Mouse (Mus musculus) limb, embryonic 12.5 days (tissue): ENCODE data around the gene Zdhhc15. TPM values are rescaled to one million over a fixed set of nuclear protein-coding genes. Genes with fewer than 3 reads are reported as not detected.
"Not testable (repeated sequence)": the region's sequence is repeated elsewhere in the genome, so short reads cannot be mapped to it uniquely, and the experiment has no call there.

ENCODE experiments used
- ATAC-seq: fragments of 200-750 bp; cut with Nextera tagmentation; 2 replicates; pipeline ENCODE4 v1.8.0; 2017; ENCODE audit warnings: low read depth, moderate TSS enrichment; ENCODE audit not compliant: insufficient number of reproducible peaks, insufficient read depth, low FRiP score, low TSS enrichment
- H3K27ac ChIP-seq: fragments of 300-500 bp; sonication (generic); 2 replicates; pipeline ENCODE4 v1.5.1; 2016; ENCODE audit warnings: mild to moderate bottlenecking, moderate library complexity
- H3K27me3 ChIP-seq: fragments of 300-500 bp; sonication (generic); 2 replicates; pipeline ENCODE4 v1.6.1; 2016; ENCODE audit warnings: mild to moderate bottlenecking, moderate library complexity
- H3K36me3 ChIP-seq: fragments of 300-500 bp; sonication (generic); 2 replicates; pipeline ENCODE4 v1.6.1; 2016; ENCODE audit warnings: mild to moderate bottlenecking, moderate library complexity
- H3K4me1 ChIP-seq: fragments of 300-500 bp; sonication (generic); replicated peaks from 2 replicates; pipeline ENCODE4 v1.6.1; 2016
- H3K4me2 ChIP-seq: fragments of 300-500 bp; sonication (generic); 2 replicates; pipeline ENCODE4 v1.6.1; 2016; ENCODE audit warnings: mild to moderate bottlenecking, moderate library complexity
- H3K4me3 ChIP-seq: fragments of 300-500 bp; sonication (generic); replicated peaks from 2 replicates; pipeline ENCODE4 v1.5.1; 2016; ENCODE audit warnings: mild to moderate bottlenecking
- H3K9ac ChIP-seq: fragments of 300-500 bp; sonication (generic); replicated peaks from 2 replicates; pipeline ENCODE4 v1.6.1; 2016; ENCODE audit warnings: mild to moderate bottlenecking, moderate library complexity
- H3K9me3 ChIP-seq: fragments of 300-500 bp; sonication (generic); 2 replicates; pipeline ENCODE4 v1.6.1; 2016; ENCODE audit warnings: mild to moderate bottlenecking, moderate library complexity
- WGBS: fragments of 180-500 bp; shearing (Covaris S2); methylation state at CpG from one replicate; pipeline ENCODE4 v1.1.7; 2016; 5-methylcytosine and 5-hydroxymethylcytosine counted together
- polyA plus RNA-seq: library from polyadenylated mRNA; unstranded; fragments of >200 nt; fragmentation: Nextera tagmentation; extraction: Ambion mirVana; gene quantifications from 2 replicates; pipeline ENCODE4 v1.2.1, GENCODE M21; 2016

Zdhhc15 gene
- polyA plus RNA-seq: 14.6 and 16.3 TPM in 2 replicates

DNA sequence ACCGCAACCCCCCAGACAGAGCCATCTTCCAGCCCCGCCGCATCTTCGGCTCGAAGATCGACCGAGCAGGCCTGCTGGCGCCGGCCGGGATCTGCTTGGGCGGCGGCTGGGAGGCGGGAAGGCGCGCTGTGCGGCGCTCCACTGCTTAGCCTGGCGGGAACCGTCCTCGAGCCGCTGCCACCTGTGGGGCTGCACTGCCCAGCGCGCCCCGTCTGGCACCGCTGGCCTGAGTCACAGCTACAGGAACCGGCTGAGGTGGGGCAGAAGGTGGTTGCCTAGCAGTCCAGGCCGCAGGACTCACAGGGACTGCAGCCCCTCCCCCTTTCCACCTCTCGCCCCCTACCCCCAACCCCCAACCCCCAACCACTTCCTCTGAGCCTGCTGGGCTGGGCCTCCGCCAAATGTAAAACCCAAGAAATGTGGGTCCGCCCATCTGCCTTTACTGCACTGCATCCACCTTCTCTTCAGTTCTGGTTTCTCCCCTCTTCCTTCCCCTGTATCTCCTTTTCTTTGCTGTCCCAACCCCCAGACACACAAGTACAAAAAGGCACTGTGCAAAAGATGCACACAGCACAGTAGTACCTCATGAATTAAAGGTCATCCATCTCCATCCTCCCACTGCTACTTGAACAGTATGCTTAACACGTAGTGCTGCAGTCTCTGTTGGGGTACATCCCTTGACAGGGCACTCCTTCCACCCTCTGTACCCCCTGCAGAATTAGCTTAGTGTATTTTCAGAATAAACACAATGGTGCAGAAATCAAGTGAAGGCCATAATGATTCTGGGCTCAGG is at the start of gene Zdhhc15:
TSS of gene Zdhhc15 (minus strand) at position 308 of the 793 bp plus-strand sequence.
- H3K27me3 ChIP-seq: peaks cover 25% of the 10 kb centered on the region

DNA sequence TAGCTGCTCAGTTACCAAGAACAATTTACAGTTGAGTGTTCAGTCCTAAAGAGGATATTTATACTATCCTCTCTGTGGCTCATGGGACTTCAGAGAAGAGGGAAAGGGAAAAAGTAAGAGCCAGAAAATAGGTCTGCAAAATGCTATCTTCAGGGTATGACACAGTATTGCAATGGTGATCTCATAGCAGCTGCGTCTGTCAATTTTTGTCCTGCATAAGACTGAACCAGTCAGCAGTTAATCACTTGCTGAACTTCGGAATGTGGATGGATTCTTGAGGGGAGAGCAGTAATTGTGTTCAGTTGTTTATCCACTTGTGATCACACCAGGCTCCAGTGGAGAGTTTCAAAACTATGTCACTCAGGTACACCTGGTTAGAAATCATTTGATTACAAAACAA is 37.1 kb upstream of the Zdhhc15 start:
- no peak for ATAC-seq
- WGBS: 76% methylated on average over 2 of the region's 2 CpGs
- H3K36me3 ChIP-seq: no peaks in the 10 kb centered on the region
- H3K9ac ChIP-seq: no peak overlapping the region
- H3K27ac ChIP-seq: no peak overlapping the region
- no peaks in the 10 kb centered on the region for H3K4me1 ChIP-seq
- H3K27me3 ChIP-seq: no peaks in the 10 kb centered on the region
- no peak overlapping the region for H3K4me3 ChIP-seq
- H3K9me3 ChIP-seq: no peaks in the 10 kb centered on the region
- no peak overlapping the region for H3K4me2 ChIP-seq

More for the DNA sequence above, at the start of gene Zdhhc15:
- Histone ChIP-seq H3K4me2 (peak within 1 kb of the TSS; percentile 59), H3K9ac (peak within 1 kb of the TSS; percentile 61), H3K4me3 (peak within 1 kb of the TSS; percentile 49), H3K9me3 (no peaks in the 10 kb centered on the region), H3K27ac (peak within 1 kb of the TSS; percentile 86), H3K36me3 (no peaks in the 10 kb centered on the region), H3K4me1 (no peaks in the 10 kb centered on the region)
- ATAC-seq: peak; percentile 96
- WGBS: 25% methylated on average over 29 of the region's 31 CpGs

DNA sequence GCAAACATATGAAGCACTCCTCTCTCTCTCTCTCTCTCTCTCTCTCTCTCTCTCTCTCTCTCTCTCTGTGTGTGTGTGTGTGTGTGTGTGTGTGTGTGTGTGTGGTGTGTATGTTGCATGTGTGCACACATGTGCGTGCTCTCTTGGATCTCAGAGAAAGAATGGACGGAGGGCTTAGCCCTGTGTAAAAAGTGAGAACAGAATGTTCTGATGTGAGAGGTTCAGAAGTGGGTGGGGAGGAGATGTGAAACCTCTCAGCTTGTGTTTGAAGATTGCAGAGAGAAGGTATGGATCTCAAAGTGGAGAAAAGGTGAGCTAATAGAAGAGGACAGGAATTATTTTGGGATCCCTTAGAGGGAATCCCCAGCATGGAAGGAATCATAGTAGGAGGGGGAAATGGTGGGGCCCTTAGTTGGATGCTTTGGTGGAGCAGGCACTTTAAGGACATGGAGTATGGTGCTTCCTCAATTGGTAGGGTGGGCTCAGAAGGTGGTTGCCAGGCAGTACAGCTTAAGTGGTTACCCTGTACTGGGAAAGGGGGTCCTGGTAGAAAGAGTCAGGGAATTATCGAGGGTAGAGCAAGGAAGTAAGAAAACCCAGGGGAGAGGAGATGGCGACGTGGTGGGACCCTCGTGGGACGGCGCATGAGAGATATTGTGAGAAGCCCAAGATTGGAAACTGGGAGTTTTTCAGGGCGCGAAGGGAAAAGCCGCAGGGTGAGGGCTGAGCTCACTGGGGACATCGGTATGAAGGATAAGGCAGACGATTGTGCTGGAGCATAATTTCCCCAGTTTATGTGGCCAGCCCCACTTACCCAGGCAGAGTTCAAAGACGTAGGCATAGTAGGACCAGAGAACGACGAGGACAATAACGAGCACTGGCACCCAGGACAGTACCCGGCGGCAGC is 761 bp downstream of the Zdhhc15 start:
- Histone ChIP-seq H3K4me2 (peak overlapping the region; percentile 59), H3K9ac (peak overlapping the region; percentile 61), H3K9me3 (no peaks in the 10 kb centered on the region), H3K4me1 (no peaks in the 10 kb centered on the region), H3K36me3 (no peaks in the 10 kb centered on the region), H3K4me3 (peak overlapping the region; percentile 49), H3K27me3 (peaks cover 25% of the 10 kb centered on the region), H3K27ac (peak overlapping the region; percentile 86)
- ATAC-seq: no peak; the same call in 1 of the 2 replicates
- WGBS: 28% methylated on average over 19 of the region's 19 CpGs

DNA sequence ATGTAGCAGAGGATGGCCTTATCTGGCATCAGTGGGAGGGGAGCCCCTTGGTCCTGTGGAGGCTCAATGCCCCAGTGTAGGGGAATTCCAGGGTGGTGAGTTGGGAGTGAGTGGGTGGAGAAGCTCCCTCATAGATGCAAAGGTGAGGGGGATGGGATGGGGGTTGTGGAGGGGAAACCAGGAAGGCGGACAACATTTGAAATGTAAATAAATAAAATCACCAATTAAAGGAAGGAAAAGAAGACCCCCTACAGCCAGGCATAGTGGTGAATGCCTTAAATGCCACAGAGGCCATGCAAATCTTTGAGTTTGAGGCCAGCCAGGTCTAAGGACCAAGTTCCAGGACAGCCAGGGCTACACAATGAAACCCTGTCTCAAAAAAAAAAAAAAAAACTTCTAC is 13.9 kb downstream of the Zdhhc15 start:
- H3K9me3 ChIP-seq: no peaks in the 10 kb centered on the region
- no peak overlapping the region for H3K4me2 ChIP-seq
- H3K4me1 ChIP-seq: no peaks in the 10 kb centered on the region
- H3K9ac ChIP-seq: no peak overlapping the region
- peaks cover 4% of the 10 kb centered on the region for H3K27me3 ChIP-seq
- H3K36me3 ChIP-seq: no peaks in the 10 kb centered on the region
- WGBS: 55% methylated on average over 1 of the region's 1 CpGs
- no peak overlapping the region for H3K27ac ChIP-seq
- no peak overlapping the region for H3K4me3 ChIP-seq
- ATAC-seq: no peak

DNA sequence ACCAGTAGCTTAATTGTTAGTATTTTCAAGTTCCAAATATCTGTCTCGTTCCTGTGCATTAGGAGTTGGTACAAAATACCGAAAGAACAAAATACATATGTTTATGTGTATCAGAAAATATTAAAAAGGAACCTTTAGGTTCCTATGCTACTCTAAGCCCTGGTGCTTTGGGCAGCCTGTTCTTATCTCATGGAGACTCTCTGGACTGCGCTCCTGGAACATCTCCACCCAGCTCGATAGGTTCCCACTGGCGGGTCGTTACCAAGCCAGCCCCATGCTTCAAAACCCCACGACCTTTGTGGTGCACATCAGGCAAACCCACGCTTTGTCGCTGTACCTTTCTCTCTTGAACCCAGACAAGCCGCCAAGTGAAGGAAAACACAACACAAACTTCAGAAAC is 58.3 kb downstream of the Zdhhc15 start:
- H3K4me3 ChIP-seq: no peak overlapping the region
- no peaks in the 10 kb centered on the region for H3K4me1 ChIP-seq
- H3K4me2 ChIP-seq: no peak overlapping the region
- H3K27me3 ChIP-seq: peaks cover 8% of the 10 kb centered on the region
- 90% methylated on average over 10 of the region's 10 CpGs for WGBS
- H3K9ac ChIP-seq: no peak overlapping the region
- no peak overlapping the region for H3K27ac ChIP-seq
- no peaks in the 10 kb centered on the region for H3K9me3 ChIP-seq
- no peak for ATAC-seq
- no peaks in the 10 kb centered on the region for H3K36me3 ChIP-seq

DNA sequence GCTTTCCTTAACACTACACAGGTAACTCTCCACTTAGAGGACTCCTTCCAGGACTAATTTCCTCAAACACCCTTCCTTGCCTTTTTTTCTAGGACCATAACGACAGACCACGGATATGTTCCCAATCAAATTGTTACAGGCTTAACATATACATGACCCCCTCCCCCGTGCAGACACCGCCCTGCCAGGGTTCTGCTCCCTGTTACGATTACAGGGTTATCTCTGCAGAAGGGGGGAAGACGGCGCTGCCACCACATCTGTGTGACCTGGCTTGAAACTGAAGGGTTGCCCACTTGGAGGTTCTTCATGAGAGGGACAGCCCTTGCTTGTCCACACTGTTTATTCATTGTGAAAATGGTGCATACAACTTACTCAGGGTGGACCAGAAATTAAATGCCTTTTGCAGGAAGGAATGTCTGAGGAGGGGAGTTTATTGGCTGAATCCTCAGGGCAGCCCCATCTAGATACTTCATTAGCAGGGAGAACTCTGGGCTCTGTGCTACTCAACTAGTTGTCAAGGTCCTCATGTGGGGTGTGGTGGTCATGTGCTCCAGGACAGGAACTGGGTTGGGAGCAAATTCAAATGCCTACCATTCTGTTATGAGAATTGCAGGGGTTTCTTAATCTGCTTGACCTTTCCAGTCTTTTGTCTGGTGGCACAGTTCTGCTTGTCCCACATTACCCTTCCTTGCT is 67.0 kb downstream of the Zdhhc15 start:
- not testable (repeated sequence) for H3K4me1 ChIP-seq, ATAC-seq, H3K4me3 ChIP-seq, H3K27ac ChIP-seq, H3K9me3 ChIP-seq, H3K36me3 ChIP-seq, H3K9ac ChIP-seq, H3K4me2 ChIP-seq
- peaks cover 11% of the 10 kb centered on the region for H3K27me3 ChIP-seq
- WGBS: 82% methylated on average over 2 of the region's 7 CpGs

DNA sequence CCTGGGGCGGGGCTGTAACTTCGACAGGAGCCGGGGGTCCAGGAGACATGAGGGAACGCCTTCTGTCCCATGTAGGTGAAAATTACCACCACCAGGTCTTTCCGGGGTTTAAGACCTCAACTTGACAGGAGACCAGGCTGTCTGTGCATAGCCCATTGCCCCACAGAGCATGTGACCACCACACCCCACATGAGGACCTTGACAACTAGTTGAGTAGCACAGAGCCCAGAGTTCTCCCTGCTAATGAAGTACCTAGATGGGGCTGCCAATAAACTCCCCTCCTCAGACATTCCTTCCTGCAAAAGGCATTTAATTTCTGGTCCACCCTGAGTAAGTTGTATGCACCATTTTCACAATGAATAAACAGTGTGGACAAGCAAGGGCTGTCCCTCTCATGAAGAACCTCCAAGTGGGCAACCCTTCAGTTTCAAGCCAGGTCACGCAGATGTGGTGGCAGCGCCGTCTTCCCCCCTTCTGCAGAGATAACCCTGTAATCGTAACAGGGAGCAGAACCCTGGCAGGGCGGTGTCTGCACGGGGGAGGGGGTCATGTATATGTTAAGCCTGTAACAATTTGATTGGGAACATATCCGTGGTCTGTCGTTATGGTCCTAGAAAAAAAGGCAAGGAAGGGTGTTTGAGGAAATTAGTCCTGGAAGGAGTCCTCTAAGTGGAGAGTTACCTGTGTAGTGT is 68.5 kb downstream of the Zdhhc15 start:
- H3K27ac ChIP-seq, ATAC-seq: not testable (repeated sequence)

DNA sequence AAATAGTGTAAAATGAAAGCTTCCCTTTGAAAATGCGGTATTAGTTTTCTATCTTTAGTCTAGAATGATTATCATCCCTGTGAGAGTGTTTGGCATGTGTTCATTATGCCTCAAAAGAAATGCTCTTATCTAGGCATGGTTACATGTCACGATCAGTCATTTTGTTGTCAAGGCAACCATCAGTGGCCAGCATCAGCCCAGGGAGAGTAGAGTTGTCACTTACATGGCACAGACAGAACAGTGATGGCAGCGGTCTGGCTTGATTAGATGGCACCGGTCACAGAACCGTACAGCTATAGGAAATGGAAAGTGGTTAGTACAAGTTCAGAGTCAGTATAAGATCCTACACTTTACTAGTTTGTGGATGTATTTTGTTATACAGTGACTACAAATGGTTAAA is 96.9 kb downstream of the Zdhhc15 start:
- Histone ChIP-seq H3K27me3 (peaks cover 11% of the 10 kb centered on the region), H3K9me3 (no peaks in the 10 kb centered on the region)

More for the DNA sequence above, 68.5 kb downstream of the Zdhhc15 start:
- H3K4me3 ChIP-seq, H3K9me3 ChIP-seq, H3K4me2 ChIP-seq, H3K9ac ChIP-seq, H3K4me1 ChIP-seq, H3K36me3 ChIP-seq: not testable (repeated sequence)
- 88% methylated on average over 8 of the region's 13 CpGs for WGBS
- H3K27me3 ChIP-seq: peaks cover 11% of the 10 kb centered on the region

DNA sequence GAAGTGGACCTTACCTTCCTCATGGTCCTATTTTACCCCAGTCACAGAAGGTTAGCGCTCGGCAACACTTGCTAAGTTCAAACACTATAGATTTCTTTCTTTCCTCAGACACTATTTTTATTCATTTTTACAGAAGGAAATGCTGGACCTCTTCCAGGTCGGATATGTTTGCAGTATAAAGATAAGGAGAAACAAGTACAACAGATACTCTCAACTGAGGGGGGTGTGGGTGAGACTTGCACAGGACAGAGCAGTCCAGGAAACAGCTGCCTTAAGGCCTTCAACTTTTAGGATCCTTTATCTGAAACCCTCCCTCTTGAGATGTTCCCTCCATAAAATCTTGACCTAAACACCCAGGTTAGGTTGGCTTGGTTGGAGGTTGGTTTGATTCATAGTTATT is 103.4 kb downstream of the Zdhhc15 start:
- Histone ChIP-seq H3K4me2 (no peak overlapping the region), H3K4me1 (no peaks in the 10 kb centered on the region), H3K9ac (no peak overlapping the region), H3K4me3 (no peak overlapping the region), H3K27ac (no peak overlapping the region), H3K27me3 (0 out of 2 replicates have a peak, but pooled peaks cover 2% of the 10 kb centered on the region), H3K9me3 (no peaks in the 10 kb centered on the region), H3K36me3 (no peaks in the 10 kb centered on the region)
- no peak for ATAC-seq
- 75% methylated on average over 3 of the region's 3 CpGs for WGBS

More for the DNA sequence above, 96.9 kb downstream of the Zdhhc15 start:
- no peak for ATAC-seq
- Histone ChIP-seq H3K4me2 (no peak overlapping the region), H3K4me1 (no peaks in the 10 kb centered on the region), H3K9ac (no peak overlapping the region), H3K27ac (no peak overlapping the region), H3K36me3 (no peaks in the 10 kb centered on the region), H3K4me3 (no peak overlapping the region)
- 92% methylated on average over 5 of the region's 5 CpGs for WGBS

DNA sequence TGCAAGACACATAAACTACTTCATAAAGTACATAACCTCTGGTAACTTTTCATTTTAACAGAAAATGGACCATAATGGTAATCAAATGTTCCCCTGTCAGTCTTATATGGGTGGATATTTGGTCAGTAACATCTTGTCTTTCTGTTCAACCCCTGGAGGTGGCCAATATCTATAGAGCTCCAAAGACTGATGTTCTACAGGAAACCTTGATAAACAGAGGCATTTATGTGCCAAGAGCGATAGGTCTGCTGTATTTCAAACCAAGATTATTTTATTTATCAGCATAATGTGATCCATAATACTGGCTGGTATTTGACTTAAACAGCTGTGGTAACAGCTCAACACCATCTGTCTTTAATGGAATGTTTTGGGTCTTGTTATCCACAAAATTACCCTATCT is 125.6 kb downstream of the Zdhhc15 start:
- 100% methylated on average over 1 of the region's 1 CpGs for WGBS
- no peak overlapping the region for H3K4me2 ChIP-seq
- peaks cover 15% of the 10 kb centered on the region; the same call in 1 of the 2 replicates for H3K27me3 ChIP-seq
- no peaks in the 10 kb centered on the region for H3K36me3 ChIP-seq
- no peaks in the 10 kb centered on the region for H3K9me3 ChIP-seq
- H3K4me3 ChIP-seq: no peak overlapping the region
- H3K4me1 ChIP-seq: no peaks in the 10 kb centered on the region
- H3K27ac ChIP-seq: no peak overlapping the region
- ATAC-seq: no peak
- no peak overlapping the region for H3K9ac ChIP-seq
